Mouse (Mus musculus) heart, embryonic 15.5 days (tissue): ENCODE results near the gene Slc16a3. TPM values are rescaled to one million over a fixed set of nuclear protein-coding genes. Genes with fewer than 3 reads are reported as not detected.
A peak's percentile ranks its signal among the peaks of the same experiment; 100 is the strongest.

Experiments
- ATAC-seq: fragments of 200-750 bp; cut with Nextera tagmentation; replicated peaks from 2 replicates; pipeline ENCODE4 v1.8.0; 2017; ENCODE audit warnings: low read depth, moderate TSS enrichment; ENCODE audit not compliant: insufficient number of reproducible peaks, insufficient read depth, low FRiP score
- H3K27ac ChIP-seq: fragments of 300-500 bp; sonication (generic); 2 replicates; pipeline ENCODE4 v1.5.1; 2015; ENCODE audit warnings: mild to moderate bottlenecking, inconsistent platforms
- H3K27me3 ChIP-seq: fragments of 300-500 bp; sonication (generic); 2 replicates; pipeline ENCODE4 v1.6.1; 2015; ENCODE audit warnings: inconsistent platforms
- H3K36me3 ChIP-seq: fragments of 300-500 bp; sonication (generic); 2 replicates; pipeline ENCODE4 v1.6.1; 2015; ENCODE audit warnings: mild to moderate bottlenecking, inconsistent platforms
- H3K4me1 ChIP-seq: fragments of 300-500 bp; sonication (generic); replicated peaks from 2 replicates; pipeline ENCODE4 v1.6.1; 2015; ENCODE audit warnings: inconsistent platforms
- H3K4me2 ChIP-seq: fragments of 300-500 bp; sonication (generic); 2 replicates; pipeline ENCODE4 v1.6.1; 2015; ENCODE audit warnings: inconsistent platforms, mild to moderate bottlenecking, moderate library complexity
- H3K4me3 ChIP-seq: fragments of 300-500 bp; sonication (generic); 2 replicates; pipeline ENCODE4 v1.5.1; 2015; ENCODE audit warnings: mild to moderate bottlenecking, inconsistent platforms
- H3K9ac ChIP-seq: fragments of 300-500 bp; sonication (generic); 2 replicates; pipeline ENCODE4 v1.6.1; 2015; ENCODE audit warnings: mild to moderate bottlenecking, inconsistent platforms
- H3K9me3 ChIP-seq: fragments of 300-500 bp; sonication (generic); replicated peaks from 2 replicates; pipeline ENCODE4 v1.6.1; 2016; ENCODE audit warnings: inconsistent platforms
- WGBS: fragments of 180-500 bp; shearing (Covaris S2); methylation state at CpG from one replicate; pipeline ENCODE4 v1.1.7; 2015; ENCODE audit warnings: mixed read lengths; 5-methylcytosine and 5-hydroxymethylcytosine counted together
- polyA plus RNA-seq: library from polyadenylated mRNA; unstranded; fragments of >200 nt; fragmentation: Nextera tagmentation; extraction: Ambion mirVana; gene quantifications from 2 replicates; pipeline ENCODE4 v1.2.1, GENCODE M21; 2015

Gene Slc16a3
- polyA plus RNA-seq, 1 experiment from 2014 or later: 158 TPM

GRCm38 (mm10) chr11:120959564-120959963 lies 11.3 kb downstream of the Slc16a3 start:
- Histone ChIP-seq H3K9ac (0 out of 2 replicates have a peak overlapping the region, but pooled peaks have one; percentile 10), H3K27me3 (no peaks in the 10 kb centered on the region), H3K36me3 (peaks cover 68% of the 10 kb centered on the region), H3K27ac (peak overlapping the region; percentile 69), H3K4me2 (no peak overlapping the region), H3K4me1 (peaks cover 61% of the 10 kb centered on the region), H3K9me3 (no peaks in the 10 kb centered on the region), H3K4me3 (no peak overlapping the region)
- WGBS: 59% methylated on average over 3 of the region's 3 CpGs
- ATAC-seq: 0 out of 2 replicates have a peak, but pooled peaks have one; percentile 21

GRCm38 (mm10) chr11:120960248-120960647 lies 12.0 kb downstream of the Slc16a3 start:
- 43% methylated on average over 1 of the region's 1 CpGs for WGBS
- ATAC-seq: no peak
- Histone ChIP-seq H3K4me3 (no peak overlapping the region), H3K9me3 (no peaks in the 10 kb centered on the region), H3K4me1 (peaks cover 63% of the 10 kb centered on the region), H3K27me3 (no peaks in the 10 kb centered on the region), H3K27ac (0 out of 2 replicates have a peak overlapping the region, but pooled peaks have one; percentile 69), H3K4me2 (no peak overlapping the region), H3K36me3 (peaks cover 73% of the 10 kb centered on the region), H3K9ac (no peak overlapping the region)

GRCm38 (mm10) chr11:120961594-120961993 lies 13.3 kb downstream of the Slc16a3 start:
- Histone ChIP-seq H3K27me3 (no peaks in the 10 kb centered on the region), H3K9me3 (no peaks in the 10 kb centered on the region), H3K27ac (no peak overlapping the region), H3K4me3 (no peak overlapping the region), H3K9ac (no peak overlapping the region), H3K4me2 (no peak overlapping the region), H3K36me3 (peaks cover 73% of the 10 kb centered on the region), H3K4me1 (peaks cover 72% of the 10 kb centered on the region)
- ATAC-seq: no peak
- 76% methylated on average over 7 of the region's 7 CpGs for WGBS

- H3K27ac ChIP-seq: no peak overlapping the region
- H3K27me3 ChIP-seq: no peaks in the 10 kb centered on the region
- no peak overlapping the region for H3K9ac ChIP-seq
- ATAC-seq: no peak
- no peak overlapping the region for H3K4me3 ChIP-seq
- H3K9me3 ChIP-seq: no peaks in the 10 kb centered on the region
- 86% methylated on average over 13 of the region's 13 CpGs for WGBS
- H3K36me3 ChIP-seq: peaks cover 73% of the 10 kb centered on the region
- peaks cover 69% of the 10 kb centered on the region for H3K4me1 ChIP-seq
- H3K4me2 ChIP-seq: no peak overlapping the region
These were observed 13.9 kb downstream of the Slc16a3 start for GRCm38 (mm10) chr11:120962050-120962771.

- no peak for ATAC-seq
- WGBS: 84% methylated on average over 7 of the region's 7 CpGs
- H3K9ac ChIP-seq: no peak overlapping the region
- no peak overlapping the region for H3K4me2 ChIP-seq
- H3K27me3 ChIP-seq: no peaks in the 10 kb centered on the region
- peaks cover 73% of the 10 kb centered on the region for H3K36me3 ChIP-seq
- no peak overlapping the region for H3K27ac ChIP-seq
- H3K4me3 ChIP-seq: no peak overlapping the region
- H3K9me3 ChIP-seq: no peaks in the 10 kb centered on the region
- H3K4me1 ChIP-seq: peaks cover 62% of the 10 kb centered on the region
These were observed 14.6 kb downstream of the Slc16a3 start for GRCm38 (mm10) chr11:120962909-120963308.

- ATAC-seq: no peak
- H3K4me1 ChIP-seq: peaks cover 47% of the 10 kb centered on the region
- peaks cover 85% of the 10 kb centered on the region for H3K36me3 ChIP-seq
- no peaks in the 10 kb centered on the region for H3K9me3 ChIP-seq
- no peak overlapping the region for H3K4me2 ChIP-seq
- H3K9ac ChIP-seq: no peak overlapping the region
- peak overlapping the region; percentile 41; the same call in 1 of the 2 replicates for H3K27ac ChIP-seq
- no peaks in the 10 kb centered on the region for H3K27me3 ChIP-seq
- 61% methylated on average over 10 of the region's 10 CpGs for WGBS
- no peak overlapping the region for H3K4me3 ChIP-seq
These were observed 16.2 kb downstream of the Slc16a3 start for GRCm38 (mm10) chr11:120964195-120965157.

GRCm38 (mm10) chr11:120965587-120965986 lies 17.3 kb downstream of the Slc16a3 start:
- H3K4me2 ChIP-seq: no peak overlapping the region
- H3K27ac ChIP-seq: no peak overlapping the region
- H3K36me3 ChIP-seq: peaks cover 96% of the 10 kb centered on the region
- peaks cover 38% of the 10 kb centered on the region for H3K4me1 ChIP-seq
- H3K27me3 ChIP-seq: no peaks in the 10 kb centered on the region
- no peak overlapping the region for H3K9ac ChIP-seq
- no peak for ATAC-seq
- no peaks in the 10 kb centered on the region for H3K9me3 ChIP-seq
- WGBS: 72% methylated on average over 4 of the region's 4 CpGs
- no peak overlapping the region for H3K4me3 ChIP-seq

GRCm38 (mm10) chr11:120969742-120970141 lies 21.5 kb downstream of the Slc16a3 start:
- H3K4me2 ChIP-seq: no peak overlapping the region
- no peak overlapping the region for H3K4me3 ChIP-seq
- peaks cover 21% of the 10 kb centered on the region for H3K4me1 ChIP-seq
- 88% methylated on average over 5 of the region's 5 CpGs for WGBS
- H3K9me3 ChIP-seq: no peaks in the 10 kb centered on the region
- no peak overlapping the region for H3K9ac ChIP-seq
- H3K27me3 ChIP-seq: no peaks in the 10 kb centered on the region
- ATAC-seq: no peak
- H3K36me3 ChIP-seq: peaks cover 100% of the 10 kb centered on the region
- no peak overlapping the region for H3K27ac ChIP-seq

GRCm38 (mm10) chr11:120971237-120971636 lies 23.0 kb downstream of the Slc16a3 start:
- H3K9ac ChIP-seq: no peak overlapping the region
- no peak for ATAC-seq

GRCm38 (mm10) chr11:120973318-120973717 lies 25.0 kb downstream of the Slc16a3 start:
- 65% methylated on average over 6 of the region's 6 CpGs for WGBS

More at GRCm38 (mm10) chr11:120971237-120971636, 23.0 kb downstream of the Slc16a3 start:
- Histone ChIP-seq H3K9me3 (no peaks in the 10 kb centered on the region), H3K4me1 (peaks cover 6% of the 10 kb centered on the region), H3K4me3 (no peak overlapping the region), H3K36me3 (peaks cover 98% of the 10 kb centered on the region), H3K27ac (no peak overlapping the region), H3K4me2 (no peak overlapping the region), H3K27me3 (no peaks in the 10 kb centered on the region)
- WGBS: 88% methylated on average over 5 of the region's 5 CpGs

GRCm38 (mm10) chr11:120979711-120980426 lies 31.6 kb downstream of the Slc16a3 start:
- peak overlapping the region; percentile 33 for H3K27ac ChIP-seq
- ATAC-seq: peak; percentile 43; the same call in 1 of the 2 replicates

More at GRCm38 (mm10) chr11:120973318-120973717, 25.0 kb downstream of the Slc16a3 start:
- Histone ChIP-seq H3K36me3 (peaks cover 90% of the 10 kb centered on the region), H3K27ac (no peak overlapping the region), H3K4me1 (no peaks in the 10 kb centered on the region), H3K9me3 (no peaks in the 10 kb centered on the region), H3K4me3 (no peak overlapping the region), H3K9ac (no peak overlapping the region), H3K4me2 (no peak overlapping the region), H3K27me3 (no peaks in the 10 kb centered on the region)
- no peak for ATAC-seq

More at GRCm38 (mm10) chr11:120979711-120980426, 31.6 kb downstream of the Slc16a3 start:
- Histone ChIP-seq H3K4me3 (no peak overlapping the region), H3K9me3 (no peaks in the 10 kb centered on the region), H3K4me2 (no peak overlapping the region), H3K4me1 (peaks cover 26% of the 10 kb centered on the region), H3K36me3 (peaks cover 63% of the 10 kb centered on the region), H3K27me3 (no peaks in the 10 kb centered on the region), H3K9ac (no peak overlapping the region)
- 64% methylated on average over 8 of the region's 8 CpGs for WGBS
